Mouse (Mus musculus): ENCODE results near the gene Sdha. TPM values are rescaled to one million over a fixed set of nuclear protein-coding genes. Genes with fewer than 3 reads are reported as not detected.
A peak's percentile ranks its signal among the peaks of the same experiment; 100 is the strongest.

Sdha gene
- total RNA-seq, 2 experiments from 2014 or later = 300 to 323 TPM

DNA sequence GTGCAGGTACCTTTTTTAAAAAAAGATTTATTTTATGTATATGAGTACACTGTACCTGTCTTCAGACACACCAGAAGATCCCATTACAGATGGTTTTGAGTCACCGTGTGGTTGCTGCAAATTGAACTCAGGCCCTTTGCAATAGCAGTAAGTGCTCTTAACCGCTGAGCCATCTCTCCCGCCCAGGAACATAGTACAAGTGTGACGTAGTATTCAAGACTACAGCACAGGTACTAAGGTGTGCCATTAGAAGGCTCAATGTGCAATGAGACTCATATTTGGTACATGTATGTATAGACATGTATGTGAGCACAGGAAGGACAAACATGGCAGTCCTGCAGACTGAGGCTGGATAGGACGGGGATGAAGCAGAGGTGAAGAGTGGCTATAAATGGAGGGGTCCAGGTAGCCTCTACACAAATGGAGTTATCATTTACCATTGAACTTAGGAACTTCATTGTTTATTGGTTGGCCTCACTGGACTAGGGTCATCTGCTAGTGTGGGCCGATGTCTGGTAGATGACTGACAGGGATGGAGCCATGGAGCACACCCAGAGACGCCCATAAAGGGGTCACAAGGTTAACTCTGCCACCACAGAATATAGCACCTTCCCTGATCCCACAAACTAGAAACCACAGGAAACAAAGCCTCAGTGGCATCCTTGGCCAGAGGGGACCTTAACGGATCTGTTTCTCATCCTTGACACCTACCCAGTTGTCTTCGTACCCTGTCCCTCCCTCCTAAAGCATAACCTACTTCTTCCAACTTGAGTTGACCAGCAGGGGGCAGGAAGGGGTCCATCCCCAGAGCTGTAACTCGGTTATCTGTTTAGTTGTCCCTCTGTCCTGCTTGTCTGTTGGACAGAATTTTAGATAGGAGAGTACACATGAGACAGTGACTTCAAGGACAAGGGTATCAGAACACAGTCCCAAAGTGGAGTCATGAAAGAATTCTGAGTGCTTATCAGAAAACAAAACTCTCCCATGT lies 47.7 kb downstream of the Sdha start:
- DNase-seq = no peak

DNA sequence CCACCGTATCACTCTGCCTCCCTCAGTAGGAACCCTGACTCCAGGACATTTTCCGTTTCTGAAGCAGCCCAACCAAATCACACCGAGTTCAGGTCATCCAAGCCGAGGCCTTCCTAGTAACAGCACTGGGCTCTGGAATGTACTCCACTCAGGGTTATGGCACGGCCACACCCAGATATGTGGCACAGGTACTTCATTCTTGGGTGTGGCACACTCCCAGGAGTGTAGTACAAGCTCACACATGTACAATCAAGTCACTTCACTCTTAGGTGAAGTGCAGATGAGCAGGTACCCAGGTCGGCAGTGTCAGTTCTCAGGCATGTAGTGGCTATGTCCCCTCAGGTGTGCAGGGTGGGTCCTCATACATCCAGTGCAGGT lies 48.5 kb downstream of the Sdha start:
- no peak for DNase-seq

DNA sequence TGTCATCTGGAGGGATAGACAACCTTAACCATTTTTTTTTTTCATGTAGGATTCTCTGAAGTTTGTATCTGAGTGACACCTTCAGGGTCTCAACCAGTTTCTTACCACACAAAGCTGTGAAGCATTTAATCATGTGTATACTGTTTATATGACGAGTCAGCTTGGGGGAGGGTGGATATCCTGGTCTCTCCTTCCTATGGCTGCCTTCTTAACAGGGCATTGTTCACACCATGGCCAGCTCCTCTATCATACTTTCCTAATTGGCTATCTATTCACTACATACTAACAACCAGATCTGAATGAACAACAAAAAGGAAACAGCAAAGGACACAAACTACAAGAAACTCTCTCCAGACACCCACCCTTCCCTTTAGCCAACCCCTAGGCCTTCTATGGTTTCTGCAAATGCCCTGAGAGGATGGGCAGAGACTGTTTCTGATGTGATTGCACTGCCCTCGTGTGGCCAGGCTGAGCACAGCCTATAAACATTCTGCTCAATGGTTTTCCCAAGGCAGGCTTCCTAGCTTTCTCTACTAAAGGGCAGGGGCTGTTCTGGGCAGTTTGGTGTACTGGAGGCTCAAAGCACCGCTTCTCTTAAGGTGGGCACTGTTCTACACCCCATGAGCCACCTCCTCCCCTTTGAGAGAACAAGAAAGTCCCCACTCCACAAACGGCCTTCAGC lies 49.0 kb downstream of the Sdha start:
- peak; percentile 70 to 76 for DNase-seq

DNA sequence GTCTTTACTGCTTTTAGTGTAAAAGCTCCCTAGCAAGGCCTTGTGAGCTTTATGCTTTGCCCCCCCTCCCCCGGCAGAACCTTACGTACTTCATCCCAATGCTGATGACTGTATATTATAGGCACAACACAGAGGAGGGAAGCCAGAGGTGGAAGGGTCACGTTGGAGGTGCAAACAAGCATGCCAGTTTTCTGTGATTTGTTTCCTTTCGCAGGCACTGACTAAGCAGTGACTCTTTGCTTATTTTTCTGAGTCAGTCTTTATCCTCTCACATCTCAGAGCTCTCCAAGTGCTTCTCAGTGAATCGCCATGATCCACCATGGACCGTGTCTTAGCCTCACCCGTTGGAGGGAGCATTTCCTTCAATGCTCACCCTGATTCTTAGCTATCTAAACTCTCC lies 53.7 kb downstream of the Sdha start:
- no peak for DNase-seq

DNA sequence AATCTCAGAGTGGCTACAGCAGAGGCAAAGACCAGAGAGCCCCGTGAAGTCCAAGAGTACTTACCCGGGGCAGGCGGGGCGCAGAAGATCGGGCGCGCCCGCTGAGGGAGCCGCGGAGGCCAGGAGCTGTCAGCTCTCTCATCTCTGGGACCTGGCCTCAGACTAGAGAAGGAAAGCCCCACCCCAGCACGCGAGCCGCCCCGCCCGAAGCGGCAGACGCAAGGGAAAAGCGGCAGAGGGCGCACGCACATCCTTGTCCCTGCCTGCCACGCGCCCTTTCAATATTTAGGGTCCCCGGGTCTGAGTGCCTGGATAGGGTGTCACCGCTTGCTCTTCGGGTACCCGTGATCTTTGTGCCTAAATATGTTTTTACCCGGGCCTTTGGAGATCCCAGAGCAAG lies 57.9 kb downstream of the Sdha start, which contains the start of gene Ahrr:
Gene Ahrr (minus strand): TSS at position 165 of the 400 bp plus-strand sequence.
- peak; percentile 6 to 13 for DNase-seq

DNA sequence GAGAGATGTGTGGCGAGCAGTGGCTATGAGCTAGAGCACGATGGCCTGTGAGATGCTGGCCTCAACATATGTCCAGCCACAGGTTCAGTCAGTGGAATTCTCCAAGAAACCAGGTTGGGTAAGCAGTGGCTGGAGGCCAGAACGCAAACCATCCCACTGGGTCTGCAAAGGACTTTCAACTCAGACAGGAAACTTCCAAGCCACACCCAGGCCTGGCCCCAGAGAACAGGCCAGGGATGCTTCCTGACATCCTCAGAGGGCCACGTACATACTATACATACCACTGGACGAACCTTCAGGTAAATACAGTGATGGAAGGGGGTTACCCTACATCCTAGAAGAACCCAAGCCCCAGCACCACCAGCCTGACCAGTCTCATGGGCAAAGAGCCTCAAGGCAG lies 60.4 kb downstream of the Sdha start:
- no peak for DNase-seq

DNA sequence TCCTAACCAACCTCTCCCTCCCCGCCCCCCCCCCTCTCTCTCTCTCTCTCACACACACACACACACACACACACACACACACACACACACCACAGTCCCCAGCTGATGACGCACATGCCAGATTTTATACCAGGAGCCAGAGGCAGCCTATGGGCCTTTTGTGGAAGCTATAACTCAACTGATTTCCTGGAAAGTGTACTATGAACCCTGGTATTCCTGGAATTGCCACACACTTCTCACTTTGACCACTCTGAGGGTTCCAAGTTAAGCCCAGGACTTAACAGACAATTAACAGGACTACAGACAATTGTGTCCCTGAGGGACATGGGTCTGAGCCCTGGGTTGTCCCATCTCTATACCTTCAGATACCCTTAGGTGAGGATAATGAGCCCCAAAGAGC lies 67.8 kb downstream of the Sdha start:
- no peak for DNase-seq

DNA sequence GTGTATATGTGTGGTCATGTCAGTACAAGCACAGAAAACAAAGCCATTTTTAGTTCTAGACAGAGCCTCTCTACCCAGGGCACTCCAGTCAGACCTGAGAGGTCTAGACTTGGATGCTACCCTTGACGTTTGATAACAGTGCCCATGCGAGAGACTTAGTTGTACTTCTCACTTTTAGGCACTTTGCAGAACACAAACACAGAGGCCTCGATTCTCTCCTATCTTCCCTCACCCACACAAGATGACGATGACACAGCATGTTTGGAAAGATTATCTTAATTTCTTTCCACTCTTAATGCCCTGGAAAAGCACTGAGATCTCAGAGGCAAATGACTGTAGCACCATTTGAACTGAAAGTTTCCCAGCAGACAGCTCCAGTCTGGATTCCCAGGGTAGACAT lies 74.4 kb downstream of the Sdha start:
- no peak for DNase-seq

Other genes starting within 250 kb of the Sdha start
- gene Slc9a3, start 228.8 kb downstream of the Sdha start, total RNA-seq (2021) = 1 to 10 TPM; 1.1 to 1.3 TPM
- gene Exoc3, start 141.5 kb downstream of the Sdha start, total RNA-seq (2021) = 10 to 100 TPM; 70.1 to 72.4 TPM
- 1 to 10 TPM in 1 of 2 experiments, under 1 TPM in 1; 0.80 to 1.2 TPM for gene Ahrr, start 57.9 kb downstream of the Sdha start, total RNA-seq (2021)
- gene Pdcd6, start 32.7 kb downstream of the Sdha start, total RNA-seq (2021) = 10 to 100 TPM; 71.4 to 80.0 TPM
- 10 to 100 TPM; 89.6 to 91.1 TPM for gene Ccdc127, start within 50 bp of the Sdha start, total RNA-seq (2021)
- not detected for gene Lrrc14b, start 13.7 kb upstream of the Sdha start, total RNA-seq (2021)
- 1 to 10 TPM; 5.1 to 6.7 TPM for gene Zfp72, start 40.6 kb upstream of the Sdha start, total RNA-seq (2021)
- 100 to 1,000 TPM; 149 to 151 TPM for gene Ftl1-ps1, start 49.4 kb upstream of the Sdha start, total RNA-seq (2021)
- gene Zfp825, start 143.7 kb upstream of the Sdha start, total RNA-seq (2021) = 1 to 10 TPM; 6.8 to 7.3 TPM